Mouse (Mus musculus): Measurements from ENCODE around the gene Rxfp2.

- TF ChIP-seq POLR2A (IDR thresholded peaks at IDR 0.05; ENCODE audit: extremely low read depth, insufficient read depth, low read length) (no peak), CTCF (IDR thresholded peaks at IDR 0.05; ENCODE audit: low read depth, low read length) (no peak)
Measured at GRCm38 (mm10) chr5:150025326-150025725, 6.9 kb downstream of the Rxfp2 start.
